Mouse (Mus musculus) kidney, postnatal 4 days (tissue): ENCODE results near the gene Vezt.

Experiments used
- DNase-seq, 2 experiments: peaks; one replicate each; pipeline ENCODE4 v3.0.0; 2021; ENCODE audit warnings: mixed read lengths in 2 of 2

Gene Vezt

GRCm38 (mm10) chr10:93945843-93946499, 89.6 kb downstream of the Vezt start:
- no peak for DNase-seq

- DNase-seq, result peak; percentile 28 to 51
Observed at GRCm38 (mm10) chr10:93945364-93945763, 90.3 kb downstream of the Vezt start.

- DNase-seq, result peak; percentile 30 to 39
Observed at GRCm38 (mm10) chr10:93944241-93944640, 91.4 kb downstream of the Vezt start.

- DNase-seq, result no peak
Observed at GRCm38 (mm10) chr10:93940279-93940678, 95.3 kb downstream of the Vezt start.

- no peak for DNase-seq
Observed at GRCm38 (mm10) chr10:93939676-93940075, 95.9 kb downstream of the Vezt start.

GRCm38 (mm10) chr10:93938844-93939271, 96.8 kb downstream of the Vezt start:
- DNase-seq, result no peak

GRCm38 (mm10) chr10:93933980-93934379, 101.6 kb downstream of the Vezt start:
- peak; percentile 28 to 47 for DNase-seq

GRCm38 (mm10) chr10:93932861-93933260, 102.8 kb downstream of the Vezt start:
- DNase-seq, result peak in 1 of 2 experiments; percentile 13

GRCm38 (mm10) chr10:93932020-93932419, 103.6 kb downstream of the Vezt start:
- DNase-seq, result no peak

- no peak for DNase-seq
Observed at GRCm38 (mm10) chr10:93931431-93931830, 104.2 kb downstream of the Vezt start.

GRCm38 (mm10) chr10:93930236-93930824, 105.3 kb downstream of the Vezt start:
- no peak for DNase-seq

- DNase-seq, result no peak
Observed at GRCm38 (mm10) chr10:93924666-93925065, 111.0 kb downstream of the Vezt start.

GRCm38 (mm10) chr10:93921160-93921559, 114.5 kb downstream of the Vezt start:
- DNase-seq, result no peak

- DNase-seq, result peak; percentile 29 to 49
Observed at GRCm38 (mm10) chr10:93919227-93919626, 116.4 kb downstream of the Vezt start.

- DNase-seq, result peak; percentile 55 to 67
Observed at GRCm38 (mm10) chr10:93918701-93919100, 116.9 kb downstream of the Vezt start.

- DNase-seq, result no peak
Observed at GRCm38 (mm10) chr10:93918087-93918486, 117.5 kb downstream of the Vezt start.

- no peak for DNase-seq
Observed at GRCm38 (mm10) chr10:93916778-93917177, 118.8 kb downstream of the Vezt start.

GRCm38 (mm10) chr10:93915531-93916275, 119.9 kb downstream of the Vezt start:
- no peak for DNase-seq

- no peak for DNase-seq
Observed at GRCm38 (mm10) chr10:93913525-93913924, 122.1 kb downstream of the Vezt start.

GRCm38 (mm10) chr10:93912917-93913316, 122.7 kb downstream of the Vezt start:
- no peak for DNase-seq

GRCm38 (mm10) chr10:93912136-93912855, 123.3 kb downstream of the Vezt start:
- DNase-seq, result no peak

- DNase-seq, result no peak
Observed at GRCm38 (mm10) chr10:93911326-93911725, 124.3 kb downstream of the Vezt start.

GRCm38 (mm10) chr10:93909811-93910446, 125.7 kb downstream of the Vezt start:
- no peak for DNase-seq
